Mouse (Mus musculus) megakaryocyte-erythroid progenitor cell, adult 5-6 weeks (primary cell): ENCODE results near the gene Gpr68. TPM values are rescaled to one million over a fixed set of nuclear protein-coding genes. Genes with fewer than 3 reads are reported as not detected.

Experiments used
- ATAC-seq: replicated peaks from 2 replicates; pipeline ENCODE4 v1.8.0; 2016; ENCODE audit warnings: mild to moderate bottlenecking, inconsistent platforms; ENCODE audit not compliant: severe bottlenecking, poor library complexity, low FRiP score, low TSS enrichment
- total RNA-seq, 2 experiments: library from RNA; stranded (forward) in 1 of 2; stranded (reverse) in 1 of 2; fragments of 200-1000, 215-1000 nt in 1 of 2; fragments of >200 nt in 1 of 2; fragmentation: Nextera tagmentation in 1 of 2; gene quantifications; 2 replicates each; pipeline ENCODE4 v1.2.3; 2014 to 2017

Gene Gpr68
- total RNA-seq, 2 experiments from 2014 or later = 0.42 to 0.83 TPM

DNA sequence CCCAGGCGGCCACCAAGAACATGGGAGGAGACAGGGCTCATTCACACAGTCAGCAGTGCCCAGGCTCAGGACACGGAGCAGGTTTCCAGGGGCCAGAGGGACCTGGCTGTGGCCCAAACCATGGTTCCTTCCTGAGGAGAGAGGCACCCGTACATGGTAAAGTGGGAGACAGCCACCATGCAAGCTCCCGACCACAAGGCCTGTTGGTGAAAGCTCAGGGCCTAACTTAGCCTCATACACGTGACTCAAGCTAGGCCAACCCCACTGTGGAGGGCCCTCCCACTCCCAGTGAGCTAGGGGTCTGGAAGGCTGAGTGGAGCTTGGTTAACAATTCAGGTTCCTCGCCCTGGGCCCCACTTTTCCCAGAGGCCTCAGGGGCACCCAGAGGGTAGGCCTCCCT is 30.1 kb downstream of the Gpr68 start:
- ATAC-seq = 0 out of 2 replicates have a peak, but pooled peaks have one; percentile 35

DNA sequence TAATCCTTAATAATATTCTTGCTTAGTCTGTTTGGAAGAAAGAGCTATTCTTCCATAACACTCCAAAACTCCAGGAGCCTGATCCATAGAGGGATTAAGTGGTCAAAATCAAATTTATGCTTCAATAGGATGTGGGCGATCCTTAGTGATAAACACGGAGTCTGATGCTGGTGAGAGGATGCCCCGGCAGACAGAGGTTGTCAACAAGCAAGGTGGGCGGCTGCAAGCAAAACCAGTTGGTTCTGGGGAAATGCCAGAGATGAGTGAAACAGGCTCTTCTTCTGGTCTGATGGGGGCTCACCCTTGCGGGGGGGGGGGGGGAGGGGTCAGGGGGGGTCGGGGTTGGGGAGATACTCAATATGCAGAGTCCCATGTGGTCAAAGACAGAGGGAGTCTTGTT is 32.0 kb downstream of the Gpr68 start:
- no peak for ATAC-seq

DNA sequence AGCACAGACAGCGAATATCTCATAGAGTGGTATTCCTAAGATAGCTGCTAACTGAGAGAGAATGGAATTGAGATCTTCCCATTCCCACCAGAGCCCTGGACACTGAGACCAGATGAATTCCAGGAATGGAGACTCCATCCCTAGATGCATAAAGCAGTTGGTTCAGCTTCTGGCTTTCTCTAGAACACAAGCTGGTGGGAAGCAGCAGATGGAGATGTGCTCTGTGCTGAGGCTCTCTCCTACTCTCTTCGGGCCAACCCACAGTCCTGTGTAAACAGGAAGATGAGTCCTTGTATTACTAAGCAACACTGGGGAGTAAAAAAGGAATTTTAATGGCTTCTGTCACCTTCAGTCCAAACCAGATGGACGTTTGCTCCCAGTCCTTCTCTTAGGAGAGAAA is 32.4 kb downstream of the Gpr68 start:
- no peak for ATAC-seq

DNA sequence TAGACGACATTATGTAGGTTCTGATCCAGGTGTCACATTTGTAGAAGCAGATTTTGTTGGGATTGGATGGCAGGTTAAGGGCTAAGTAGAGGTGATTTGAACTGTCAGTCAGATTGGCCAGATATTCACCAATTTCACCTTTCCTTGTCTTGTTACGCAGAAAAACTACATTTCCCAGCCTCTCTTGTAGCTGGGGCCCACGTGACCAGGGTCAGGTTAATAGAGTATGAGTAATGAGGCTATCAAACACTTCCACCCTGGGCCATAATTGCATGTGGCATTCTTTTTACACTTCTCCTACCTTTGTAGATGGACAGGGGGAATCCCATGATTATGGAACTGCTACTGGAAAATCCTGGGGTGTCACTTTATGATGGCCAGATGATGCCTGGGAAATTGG is 34.4 kb downstream of the Gpr68 start:
- ATAC-seq = no peak

DNA sequence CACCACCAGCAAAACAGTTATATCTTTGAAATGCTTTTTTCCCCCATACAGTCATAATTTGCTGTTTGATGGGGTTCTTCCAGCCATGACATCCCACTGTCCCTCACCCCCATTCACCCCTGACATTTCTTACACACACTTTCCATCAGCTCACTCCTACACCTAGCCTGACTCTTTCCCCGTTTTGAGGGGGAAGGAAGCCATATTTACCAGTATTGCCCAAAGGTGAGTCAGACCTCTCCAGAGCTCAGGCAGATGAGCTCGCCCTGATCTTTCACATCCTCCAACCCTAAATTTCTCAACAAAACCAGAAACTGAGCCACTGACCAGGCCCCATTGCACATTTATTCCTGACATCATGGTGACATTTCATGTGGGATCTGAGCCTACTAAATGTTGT is 36.2 kb downstream of the Gpr68 start:
- no peak for ATAC-seq

DNA sequence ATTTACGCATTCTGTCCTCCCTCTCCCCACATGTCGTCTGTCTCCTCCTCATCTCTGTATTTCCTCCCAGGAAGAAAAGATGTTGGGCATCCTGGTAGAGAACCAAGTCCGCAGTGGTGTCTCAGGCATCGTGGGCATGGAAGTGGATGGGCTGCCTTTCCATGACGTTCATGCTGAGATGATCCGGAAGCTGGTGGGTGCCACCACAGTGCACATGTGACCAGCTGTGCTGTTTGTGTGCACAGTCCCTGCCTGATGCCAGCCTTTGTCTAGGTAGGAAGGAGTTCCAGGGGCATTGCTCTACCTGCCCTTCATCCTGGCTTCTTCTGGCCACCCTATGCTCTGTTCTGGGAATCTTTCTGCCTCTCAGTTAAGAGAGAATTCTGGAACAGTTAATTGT is 36.8 kb downstream of the Gpr68 start:
- ATAC-seq = no peak

DNA sequence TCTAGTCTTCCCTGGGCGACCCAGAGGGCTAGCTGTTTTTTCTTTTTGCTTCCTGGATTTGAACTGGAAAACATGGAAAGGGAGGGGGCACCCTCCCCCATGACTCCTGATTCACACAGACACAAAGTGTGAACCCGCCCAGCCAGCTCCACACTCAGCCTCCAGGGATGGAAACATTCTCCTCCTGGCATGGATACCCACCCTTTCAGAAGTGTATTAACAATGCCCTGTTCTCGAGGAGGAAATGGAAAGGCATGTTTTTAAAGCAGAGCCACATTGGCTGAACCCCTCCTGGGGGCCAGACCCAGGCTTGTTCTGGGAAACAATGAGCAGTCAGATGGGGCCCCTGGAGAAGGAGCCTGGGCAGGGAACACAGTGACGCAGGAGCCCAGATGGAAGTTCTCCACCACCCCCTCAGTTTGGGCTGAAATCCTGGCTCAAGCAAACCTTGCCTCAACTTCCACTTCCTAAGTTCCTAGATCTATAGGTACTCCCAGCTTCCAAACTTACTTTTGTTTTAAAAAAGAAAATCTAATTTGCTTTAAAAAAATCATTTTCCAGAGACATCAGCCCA is 39.9 kb downstream of the Gpr68 start:
- no peak for ATAC-seq

DNA sequence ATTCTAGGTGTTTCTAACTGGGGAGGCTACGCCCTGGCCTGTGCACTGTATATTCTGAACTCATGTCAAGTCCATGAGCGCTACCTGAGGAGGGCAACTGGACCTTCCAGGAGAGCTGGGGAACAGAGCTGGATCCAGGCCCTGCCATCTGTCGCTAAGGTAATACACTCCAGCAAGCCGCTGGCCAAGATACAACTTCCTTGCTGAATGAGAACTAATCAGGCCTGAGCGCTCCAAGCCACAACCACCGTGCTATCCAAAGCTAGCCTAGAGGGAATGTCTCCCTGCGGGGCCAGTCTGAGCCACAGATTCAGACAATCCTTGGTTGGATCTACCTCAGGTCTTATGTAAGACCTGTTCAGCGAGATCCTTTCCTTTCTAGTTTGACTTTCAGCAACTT is 40.9 kb downstream of the Gpr68 start:
- no peak for ATAC-seq

DNA sequence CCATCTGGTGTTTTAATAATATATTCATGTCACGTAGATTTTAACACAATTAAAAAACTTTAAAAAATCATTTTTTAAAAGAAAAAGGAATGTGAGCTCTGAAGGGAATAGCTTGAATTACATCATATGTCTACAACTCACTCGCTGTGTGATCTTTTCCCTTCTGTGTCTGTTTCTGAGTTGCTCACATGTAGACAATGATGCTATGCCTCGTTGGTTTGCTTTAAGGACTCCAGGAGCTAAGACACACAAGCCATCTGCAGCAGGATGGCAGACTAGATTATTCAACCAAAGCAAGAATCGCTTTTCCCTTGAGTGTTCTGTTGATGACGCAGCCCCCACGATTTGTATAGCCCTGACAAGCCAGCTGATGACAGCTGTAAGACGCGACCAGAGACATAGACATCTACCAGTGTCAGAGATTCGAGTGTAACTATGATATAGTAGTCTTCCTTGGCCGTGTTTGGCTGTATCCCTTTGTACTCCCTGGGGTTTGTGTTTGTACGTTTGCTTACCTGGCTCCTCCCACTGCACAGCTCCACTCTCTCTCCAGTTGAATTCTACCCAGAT is 42.4 kb downstream of the Gpr68 start:
- ATAC-seq = no peak

DNA sequence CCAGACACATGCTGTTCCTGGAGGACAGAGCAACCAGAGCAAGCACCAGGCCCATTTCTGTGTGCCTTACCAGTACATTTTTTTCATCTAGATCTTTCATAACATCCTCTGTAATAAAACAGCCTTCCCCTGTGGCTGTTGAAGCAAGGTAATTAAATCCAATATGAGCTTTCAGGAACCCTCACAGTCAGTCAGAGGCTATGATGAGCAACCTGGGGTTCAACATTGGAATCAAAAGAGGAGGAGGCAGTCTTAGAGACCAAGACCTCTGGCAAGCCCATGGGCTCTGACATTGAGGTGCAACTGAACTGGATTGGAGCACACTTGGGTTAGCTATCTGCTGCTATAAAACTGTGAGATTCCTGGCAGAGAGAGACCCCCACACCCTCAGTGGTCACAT is 42.9 kb downstream of the Gpr68 start:
- no peak for ATAC-seq

DNA sequence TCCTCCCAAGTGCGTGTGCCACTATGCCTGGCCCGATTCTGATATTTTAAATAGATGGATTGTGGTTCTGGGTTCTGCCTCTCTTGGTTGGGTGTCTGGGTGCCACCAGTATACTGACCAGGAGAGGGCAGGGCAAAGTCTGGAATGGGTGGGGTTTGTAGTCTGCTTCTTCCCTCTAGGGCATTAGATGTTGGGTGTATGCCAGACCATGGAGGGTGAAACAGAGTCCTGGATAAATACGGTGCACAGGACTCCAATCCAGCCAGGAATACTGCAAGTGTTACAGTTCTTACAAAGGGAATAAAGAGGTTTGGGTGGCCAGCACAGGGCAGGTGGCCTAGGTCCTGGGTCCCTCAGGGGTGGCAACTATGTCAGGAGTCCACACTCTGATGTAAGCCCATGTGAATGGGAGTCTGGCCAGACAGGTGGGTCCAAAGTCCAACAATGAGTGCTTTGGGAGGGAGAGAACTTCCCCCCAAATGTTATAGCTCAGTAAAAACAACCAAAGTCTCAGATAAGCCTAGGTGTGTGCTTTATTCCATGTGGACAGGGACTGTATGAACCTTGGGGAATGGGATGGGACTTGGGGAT is 45.0 kb downstream of the Gpr68 start:
- no peak for ATAC-seq

DNA sequence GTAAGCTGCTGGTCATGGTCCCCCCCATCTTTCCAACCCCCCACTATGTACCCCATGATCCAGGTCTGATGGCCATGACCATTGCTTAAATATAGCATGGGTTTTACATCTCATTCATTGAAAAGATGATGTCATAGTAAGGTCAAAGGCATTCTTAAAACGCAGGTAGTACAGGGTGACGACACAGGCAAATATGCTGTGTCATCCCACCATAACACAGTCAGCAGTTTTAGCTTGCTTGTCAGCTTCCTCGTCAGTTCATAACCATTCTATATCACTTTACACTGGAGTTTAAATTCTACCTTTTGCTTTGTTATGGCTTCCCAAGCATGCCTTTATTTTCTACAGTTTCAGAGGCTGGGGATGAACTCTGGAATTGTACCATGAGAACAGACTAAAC is 45.7 kb downstream of the Gpr68 start:
- ATAC-seq = peak; percentile 52; the same call in 1 of the 2 replicates

DNA sequence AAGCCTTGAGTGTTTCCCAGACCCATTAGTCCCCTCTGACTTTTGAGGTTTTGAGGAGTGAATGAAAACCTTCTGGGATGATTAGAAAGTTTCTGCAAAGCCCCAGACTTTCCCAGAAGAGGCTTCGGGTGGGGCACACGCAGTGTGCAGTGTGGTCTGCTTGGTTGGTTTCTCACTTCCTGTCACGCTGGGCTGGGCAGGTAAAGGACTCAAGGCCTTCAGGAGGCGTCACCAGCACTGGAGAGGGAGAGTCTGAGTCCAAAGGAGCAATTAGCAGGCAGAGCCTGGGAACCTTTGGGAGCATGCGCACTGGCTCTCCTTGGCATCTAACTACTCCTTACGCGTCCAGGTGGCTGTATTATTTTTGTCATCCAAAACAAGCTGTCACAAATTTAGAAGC is 50.2 kb downstream of the Gpr68 start:
- no peak for ATAC-seq

DNA sequence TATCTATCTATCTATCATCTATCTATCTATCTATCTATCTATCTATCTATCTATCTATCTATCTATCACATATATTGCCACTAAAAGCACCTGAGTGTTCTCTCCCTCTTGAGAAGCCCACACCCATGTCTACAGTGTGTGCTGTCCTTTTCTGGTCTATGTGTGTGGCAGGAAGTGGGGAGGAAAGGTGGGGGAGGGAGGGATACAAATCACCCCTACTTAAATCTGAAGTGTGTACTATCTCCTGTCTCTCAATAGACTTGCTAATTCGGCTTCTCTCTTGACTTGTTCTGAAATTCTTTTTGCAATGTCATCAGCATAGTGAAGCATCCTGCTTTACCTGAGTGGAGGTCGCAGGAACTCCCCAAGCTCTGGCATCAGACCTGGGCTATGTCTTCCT is 51.7 kb downstream of the Gpr68 start:
- ATAC-seq = no peak

DNA sequence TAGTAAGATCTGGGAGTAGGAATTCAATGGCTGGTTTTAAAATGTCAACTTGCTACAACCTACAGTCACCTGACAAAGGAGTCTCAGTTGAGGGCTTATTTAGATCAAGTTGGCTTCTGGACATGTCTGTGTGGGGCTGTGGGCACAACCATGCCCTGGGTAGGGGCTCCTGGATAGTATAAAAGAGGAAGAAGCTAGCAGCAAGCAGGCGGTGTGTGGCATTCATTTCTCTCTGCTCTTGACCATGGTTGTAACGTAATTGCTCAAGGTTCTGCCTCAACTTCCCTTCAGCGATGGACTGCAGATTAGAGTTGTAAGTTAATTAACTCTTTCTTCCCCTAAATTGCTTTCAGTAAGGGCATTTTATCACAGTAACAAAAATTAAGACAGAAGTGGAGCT is 55.6 kb downstream of the Gpr68 start:
- no peak for ATAC-seq

DNA sequence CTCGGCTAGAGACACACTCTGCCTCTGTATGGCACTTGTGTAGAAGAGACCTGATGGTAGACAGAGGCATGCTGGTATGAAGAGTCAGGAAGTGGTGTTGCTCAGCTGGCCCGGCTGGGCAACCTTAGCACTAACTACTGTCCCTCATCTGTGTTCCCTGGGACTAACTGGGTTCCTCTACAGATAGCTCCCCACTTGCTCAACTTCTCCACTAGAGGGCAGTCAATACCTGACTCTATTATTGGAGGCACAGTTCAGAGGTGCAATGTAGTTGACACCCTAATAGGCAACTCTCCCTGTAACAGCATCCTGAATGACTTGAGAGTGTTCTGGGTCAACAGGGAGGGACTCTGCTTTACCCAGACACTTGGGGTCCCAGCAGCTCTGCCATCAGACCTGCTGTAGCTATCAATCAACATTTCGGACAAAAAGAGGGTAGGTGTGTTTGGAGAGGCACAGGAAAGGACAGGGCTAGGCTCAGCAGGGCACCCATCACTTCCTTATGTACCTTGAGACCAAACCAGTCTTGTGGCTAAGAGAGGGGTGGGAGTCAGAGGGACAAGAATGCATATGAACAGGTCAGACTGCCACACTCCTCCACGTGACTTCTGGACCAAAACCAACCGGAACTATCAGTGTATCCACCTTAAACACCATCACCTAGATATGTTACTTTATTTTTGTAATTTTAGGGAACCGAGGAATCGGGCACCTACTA is 58.4 kb downstream of the Gpr68 start:
- peak; percentile 85 for ATAC-seq

DNA sequence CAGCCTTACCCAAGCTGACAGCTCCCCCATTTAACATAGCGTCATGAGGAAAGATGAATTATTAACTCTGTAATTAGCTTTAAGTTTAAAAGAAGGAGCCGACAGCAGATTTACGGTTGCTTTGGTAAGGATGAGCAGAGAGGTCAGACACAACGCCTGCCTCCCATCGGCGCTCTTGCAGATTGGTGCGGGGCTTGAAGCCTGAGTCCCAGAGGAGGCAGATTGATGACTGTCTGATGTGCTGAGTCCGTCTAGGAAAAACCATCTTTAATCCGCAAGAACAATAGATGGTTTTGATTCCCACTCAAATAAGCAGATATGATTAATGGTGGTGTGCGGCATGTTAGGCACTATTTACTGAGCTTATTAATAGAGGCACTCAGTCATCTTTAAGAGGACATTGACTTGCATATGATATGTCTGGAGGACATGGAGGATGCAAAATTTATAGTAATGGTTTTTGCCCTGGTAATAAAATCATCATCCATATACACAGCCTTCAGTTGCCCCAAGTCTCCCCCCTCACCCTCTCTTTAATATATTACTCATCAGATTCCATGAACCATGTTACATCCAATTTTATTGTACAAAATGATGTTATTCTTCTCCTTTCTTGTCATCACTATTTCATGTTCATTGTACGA is 60.4 kb downstream of the Gpr68 start:
- ATAC-seq = no peak

DNA sequence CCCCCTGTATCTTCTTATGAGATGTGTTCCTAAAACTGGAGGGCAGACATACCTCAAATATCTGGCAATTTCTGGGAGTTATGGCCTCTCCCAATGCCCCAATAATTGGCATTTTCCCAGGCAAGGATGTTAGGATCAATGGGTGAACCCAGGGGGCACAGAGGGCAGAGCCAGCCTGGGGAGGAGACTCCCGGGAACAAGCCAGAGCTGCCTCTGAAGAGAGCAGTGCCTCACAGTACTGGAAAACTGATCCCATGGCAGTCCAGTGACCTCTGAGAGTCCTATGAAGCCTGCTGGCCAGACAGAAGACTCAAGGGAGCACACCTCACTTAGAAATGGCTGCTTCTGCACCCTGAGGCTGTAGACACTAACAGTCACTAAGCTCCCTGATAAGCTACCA is 61.4 kb downstream of the Gpr68 start:
- no peak for ATAC-seq

DNA sequence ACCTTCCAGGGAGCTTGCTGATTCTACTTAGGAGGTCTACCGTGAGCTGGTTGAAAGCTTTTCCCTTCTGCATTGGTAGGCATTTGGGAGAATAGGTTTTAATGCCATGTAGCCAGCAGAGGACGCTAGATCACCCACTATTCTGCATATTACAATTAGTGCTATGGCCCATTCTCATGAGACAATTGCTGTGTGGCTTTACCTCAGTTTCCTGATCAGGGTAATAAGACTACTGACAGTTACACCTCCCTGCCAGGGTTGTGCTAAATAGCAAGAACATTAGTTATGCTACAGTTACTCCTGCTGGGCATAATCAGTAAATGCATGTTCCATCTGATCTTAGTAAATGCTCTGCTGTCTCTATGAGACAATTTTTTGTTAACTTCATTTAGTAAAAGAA is 62.2 kb downstream of the Gpr68 start:
- no peak for ATAC-seq

DNA sequence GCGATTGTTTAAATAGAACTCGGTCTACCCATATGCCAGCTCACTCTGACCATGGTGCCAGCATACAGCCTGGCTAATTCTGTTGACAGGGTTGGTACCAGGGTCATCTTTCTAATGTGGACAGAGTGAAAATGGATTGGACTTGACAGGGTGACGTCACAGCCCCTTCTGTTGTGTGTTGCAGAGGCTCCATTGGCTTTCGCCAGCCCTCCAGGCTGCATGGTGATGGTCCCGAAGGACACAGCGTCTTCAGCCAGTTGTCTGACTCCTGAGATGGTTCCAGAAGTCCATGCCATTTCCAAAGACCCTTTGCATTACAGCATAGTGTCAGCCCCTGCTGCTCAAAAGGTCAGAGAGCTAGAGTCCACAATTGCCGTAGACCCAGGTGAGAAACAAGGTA is 63.5 kb downstream of the Gpr68 start:
- ATAC-seq = no peak
